Mouse (Mus musculus): ENCODE results near the gene Ppp1r13b. TPM values are rescaled to one million over a fixed set of nuclear protein-coding genes. Genes with fewer than 3 reads are reported as not detected.
"Not testable (repeated sequence)": the region's sequence is repeated elsewhere in the genome, so short reads cannot be mapped to it uniquely, and the experiment has no call there.

Ppp1r13b gene
- total RNA-seq (2021) (10 to 100 TPM; 18.0 to 18.1 TPM), polyA plus RNA-seq (2012; rRNA removed) (11.8 and 16.6 TPM in 2 replicates)
- long read RNA-seq, full-length matches to known transcripts, result 4 of 25 reads
- long read RNA-seq, partial matches to known transcripts, result 7 of 25 reads
- long read RNA-seq, other reads (novel, unspliced or antisense), result 14 of 25 reads

GRCm38 (mm10) chr12:111907970-111908681 lies at the start of gene Ppp1r13b:
TSS of gene Ppp1r13b (minus strand) at chr12:111908110.
- Histone ChIP-seq H3K79me2 (replicated peaks; ENCODE audit: control insufficient read depth, insufficient read depth, low read length) (peaks cover 2% of the 10 kb centered on the region; the same call in 1 of the 2 replicates), H3K4me3 (peak within 1 kb of the TSS; percentile 92), H3K36me3 (ENCODE audit: control insufficient read depth, insufficient read depth, low read length) (no peaks in the 10 kb centered on the region), H3K27me3 (ENCODE audit: control insufficient read depth, insufficient read depth, low read length) (no peaks in the 10 kb centered on the region), H3K4me1 (ENCODE audit: control insufficient read depth, insufficient read depth, low read length) (peaks cover 8% of the 10 kb centered on the region), H3K27ac (peak within 1 kb of the TSS; percentile 78), H3K9ac (ENCODE audit: low read depth, low read length) (peak within 1 kb of the TSS; percentile 79)
- TF ChIP-seq EP300 (IDR thresholded peaks at IDR 0.05; ENCODE audit: insufficient read depth, low read depth, low read length), result no peak
- peak; percentile 62; the same call in 1 of the 2 replicates for TF ChIP-seq POLR2A (IDR thresholded peaks at IDR 0.05; ENCODE audit: insufficient read depth, low read depth, low read length)
- under 1% methylated on average over 79 of the region's 80 CpGs for WGBS
- DNase-seq, result peak; percentile 93 to 95
- intact Hi-C loops (cut with DNase I), result loop anchor here (1.0 to 5.0 kb wide), 2 partner anchors 14 to 34 kb away; no protein-coding TSS in a partner anchor

- DNase-seq, result no peak
- H3K36me3 ChIP-seq (ENCODE audit: control insufficient read depth, insufficient read depth, low read length), result no peaks in the 10 kb centered on the region
- no peak overlapping the region for H3K4me3 ChIP-seq
- no peaks in the 10 kb centered on the region for H3K27me3 ChIP-seq (ENCODE audit: control insufficient read depth, insufficient read depth, low read length)
- peaks cover 2% of the 10 kb centered on the region for H3K4me1 ChIP-seq (ENCODE audit: control insufficient read depth, insufficient read depth, low read length)
- no peaks in the 10 kb centered on the region for H3K79me2 ChIP-seq (replicated peaks; ENCODE audit: control insufficient read depth, insufficient read depth, low read length)
- intact Hi-C loops (cut with DNase I), result loop anchor here (5.0 kb wide), 1 partner anchor 219 kb away; no protein-coding TSS in a partner anchor
- no peak overlapping the region for H3K9ac ChIP-seq (ENCODE audit: low read depth, low read length)
- TF ChIP-seq EP300 (IDR thresholded peaks at IDR 0.05; ENCODE audit: insufficient read depth, low read depth, low read length) (no peak), CTCF (IDR thresholded peaks at IDR 0.05) (no peak), POLR2A (IDR thresholded peaks at IDR 0.05; ENCODE audit: insufficient read depth, low read depth, low read length) (no peak)
- WGBS, result 86% methylated on average over 5 of the region's 5 CpGs
- no peak overlapping the region for H3K27ac ChIP-seq
These were observed 48.3 kb upstream of the Ppp1r13b start for GRCm38 (mm10) chr12:111956173-111956572.

- H3K4me1 ChIP-seq (ENCODE audit: control insufficient read depth, insufficient read depth, low read length), result no peaks in the 10 kb centered on the region; the same call in 1 of the 2 replicates
- TF ChIP-seq EP300 (IDR thresholded peaks at IDR 0.05; ENCODE audit: insufficient read depth, low read depth, low read length) (no peak), CTCF (IDR thresholded peaks at IDR 0.05) (no peak), POLR2A (IDR thresholded peaks at IDR 0.05; ENCODE audit: insufficient read depth, low read depth, low read length) (no peak)
- WGBS, result 52% methylated on average over 5 of the region's 5 CpGs
- H3K27me3 ChIP-seq (ENCODE audit: control insufficient read depth, insufficient read depth, low read length), result no peaks in the 10 kb centered on the region
- no peak for DNase-seq
- H3K36me3 ChIP-seq (ENCODE audit: control insufficient read depth, insufficient read depth, low read length), result no peaks in the 10 kb centered on the region
- H3K79me2 ChIP-seq (replicated peaks; ENCODE audit: control insufficient read depth, insufficient read depth, low read length), result no peaks in the 10 kb centered on the region
- no peak overlapping the region for H3K9ac ChIP-seq (ENCODE audit: low read depth, low read length)
- H3K4me3 ChIP-seq, result no peak overlapping the region
- intact Hi-C loops (cut with DNase I), result no loop called here
- H3K27ac ChIP-seq, result no peak overlapping the region
These were observed 43.8 kb upstream of the Ppp1r13b start for GRCm38 (mm10) chr12:111951701-111952100.

GRCm38 (mm10) chr12:111950486-111950885 lies 42.6 kb upstream of the Ppp1r13b start:
- intact Hi-C loops (cut with DNase I), result no loop called here
- 69% methylated on average over 5 of the region's 5 CpGs for WGBS
- H3K36me3 ChIP-seq (ENCODE audit: control insufficient read depth, insufficient read depth, low read length), result no peaks in the 10 kb centered on the region
- DNase-seq, result no peak
- no peak overlapping the region for H3K9ac ChIP-seq (ENCODE audit: low read depth, low read length)
- no peaks in the 10 kb centered on the region for H3K27me3 ChIP-seq (ENCODE audit: control insufficient read depth, insufficient read depth, low read length)
- no peak for TF ChIP-seq POLR2A (IDR thresholded peaks at IDR 0.05; ENCODE audit: insufficient read depth, low read depth, low read length)
- TF ChIP-seq EP300 (IDR thresholded peaks at IDR 0.05; ENCODE audit: insufficient read depth, low read depth, low read length), result no peak
- TF ChIP-seq CTCF (IDR thresholded peaks at IDR 0.05), result no peak
- H3K4me3 ChIP-seq, result no peak overlapping the region
- no peak overlapping the region for H3K27ac ChIP-seq
- H3K4me1 ChIP-seq (ENCODE audit: control insufficient read depth, insufficient read depth, low read length), result peaks cover 6% of the 10 kb centered on the region
- no peaks in the 10 kb centered on the region for H3K79me2 ChIP-seq (replicated peaks; ENCODE audit: control insufficient read depth, insufficient read depth, low read length)

- WGBS, result 26% methylated on average over 2 of the region's 2 CpGs
- Histone ChIP-seq H3K9ac (ENCODE audit: low read depth, low read length) (peak overlapping the region; percentile 29), H3K4me1 (ENCODE audit: control insufficient read depth, insufficient read depth, low read length) (peaks cover 19% of the 10 kb centered on the region), H3K27me3 (ENCODE audit: control insufficient read depth, insufficient read depth, low read length) (no peaks in the 10 kb centered on the region), H3K36me3 (ENCODE audit: control insufficient read depth, insufficient read depth, low read length) (no peaks in the 10 kb centered on the region), H3K79me2 (replicated peaks; ENCODE audit: control insufficient read depth, insufficient read depth, low read length) (no peaks in the 10 kb centered on the region), H3K27ac (peak overlapping the region; percentile 65), H3K4me3 (no peak overlapping the region)
- peak; percentile 97 for TF ChIP-seq CTCF (IDR thresholded peaks at IDR 0.05)
- peak; percentile 96 for TF ChIP-seq EP300 (IDR thresholded peaks at IDR 0.05; ENCODE audit: insufficient read depth, low read depth, low read length)
- TF ChIP-seq POLR2A (IDR thresholded peaks at IDR 0.05; ENCODE audit: insufficient read depth, low read depth, low read length), result no peak
- intact Hi-C loops (cut with DNase I), result loop anchor here (1.0 to 2.0 kb wide), 2 partner anchors 68 to 278 kb away; no protein-coding TSS in a partner anchor
- DNase-seq, result peak; percentile 64 to 79
These were observed 38.8 kb upstream of the Ppp1r13b start for GRCm38 (mm10) chr12:111946716-111947115.

- DNase-seq, result peak in 1 of 2 experiments; percentile 26
- peaks cover 19% of the 10 kb centered on the region for H3K4me1 ChIP-seq (ENCODE audit: control insufficient read depth, insufficient read depth, low read length)
- H3K36me3 ChIP-seq (ENCODE audit: control insufficient read depth, insufficient read depth, low read length); H3K27me3 ChIP-seq (ENCODE audit: control insufficient read depth, insufficient read depth, low read length); H3K79me2 ChIP-seq (replicated peaks; ENCODE audit: control insufficient read depth, insufficient read depth, low read length); H3K4me3 ChIP-seq: not testable (repeated sequence)
- H3K27ac ChIP-seq, result peak overlapping the region; percentile 89
- 51% methylated on average over 11 of the region's 15 CpGs for WGBS
- H3K9ac ChIP-seq (ENCODE audit: low read depth, low read length), result peak overlapping the region; percentile 29
- intact Hi-C loops (cut with DNase I), result loop anchor here (1.0 to 2.0 kb wide), 2 partner anchors 68 to 277 kb away; no protein-coding TSS in a partner anchor
These were observed 38.1 kb upstream of the Ppp1r13b start for GRCm38 (mm10) chr12:111945765-111946655.

Measured in heart, adult 2 months (tissue).